Mouse (Mus musculus): ENCODE data around the gene Cpne1. TPM values are rescaled to one million over a fixed set of nuclear protein-coding genes. Genes with fewer than 3 reads are reported as not detected.
A peak's percentile ranks its signal among the peaks of the same experiment; 100 is the strongest.

Gene Cpne1
- polyA plus RNA-seq (2015; fragmentation: Nextera tagmentation; extraction: Ambion mirVana) = 48.0 and 48.9 TPM in 2 replicates

DNA sequence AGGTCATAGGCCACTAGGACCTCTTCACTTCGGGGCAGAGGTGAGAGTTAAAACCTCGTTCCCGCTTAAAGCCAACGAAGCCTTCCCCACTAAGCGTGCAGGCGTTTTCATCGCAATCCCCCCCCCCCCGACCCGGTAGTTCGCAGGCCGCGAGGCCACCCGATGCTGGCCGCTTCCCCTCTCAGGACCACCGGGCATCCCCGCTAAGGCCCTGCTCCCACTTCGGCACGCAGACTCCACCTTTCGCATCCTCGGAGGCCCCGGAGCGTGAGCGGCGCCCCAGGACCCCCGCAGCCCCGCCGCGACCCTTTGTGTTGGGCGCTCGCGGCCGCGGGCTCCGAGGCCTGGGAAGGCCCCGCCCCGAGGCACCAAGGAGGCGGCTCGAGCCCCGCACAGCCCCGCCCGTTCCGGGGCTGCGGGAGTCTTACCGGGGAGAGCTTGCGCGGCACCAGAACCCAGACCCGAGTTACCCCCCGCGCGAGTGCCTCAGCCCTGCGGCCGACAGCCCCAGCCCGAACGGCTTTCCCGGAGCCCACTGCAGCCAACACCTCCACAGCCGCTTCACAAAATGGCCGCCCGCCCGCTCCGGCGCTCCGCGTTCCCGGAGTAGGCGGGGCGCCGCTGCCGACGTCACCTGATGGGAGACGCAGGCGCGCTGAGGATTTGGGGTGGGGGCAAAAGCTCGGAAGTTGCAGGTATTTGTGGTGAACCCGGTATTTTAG is at the start of gene Cpne1, which contains the start of gene Rbm12:
Gene Cpne1 (minus strand): TSS at position 608 of the 722 bp plus-strand sequence.
Gene Rbm12 (minus strand): TSS at position 621 of the 722 bp plus-strand sequence.
- Histone ChIP-seq H3K4me3 (replicated peaks) (peak within 1 kb of the TSS; percentile 90), H3K36me3 (no peaks in the 10 kb centered on the region), H3K4me1 (replicated peaks) (0 out of 2 replicates have a peak, but pooled peaks cover 8% of the 10 kb centered on the region), H3K9ac (peak within 1 kb of the TSS; percentile 99), H3K27me3 (replicated peaks) (no peaks in the 10 kb centered on the region), H3K27ac (peak within 1 kb of the TSS; percentile 90), H3K4me2 (replicated peaks) (peak within 1 kb of the TSS; percentile 55), H3K9me3 (no peaks in the 10 kb centered on the region)
- peak; percentile 96 for ATAC-seq
- under 1% methylated on average over 74 of the region's 74 CpGs for WGBS

DNA sequence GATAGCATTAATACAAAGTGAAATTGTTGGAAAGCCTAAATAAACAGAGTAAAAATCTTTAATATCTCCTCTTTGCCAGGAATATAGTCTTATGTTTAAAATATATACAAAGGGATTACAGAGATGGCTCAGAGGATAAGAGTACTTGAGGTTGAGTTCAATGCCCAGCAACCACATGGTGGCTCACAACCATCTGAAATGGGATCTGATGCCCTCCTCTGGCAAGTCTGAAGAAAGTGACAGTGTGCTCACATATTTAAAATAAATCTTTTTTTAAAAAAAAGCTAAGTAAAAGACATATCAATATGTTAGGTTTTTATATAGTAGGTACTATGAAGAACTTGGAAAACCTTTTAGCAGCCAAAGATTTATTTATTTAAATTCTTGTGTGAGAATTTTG is 39.8 kb upstream of the Cpne1 start:
- ATAC-seq = no peak
- no peaks in the 10 kb centered on the region for H3K4me1 ChIP-seq (replicated peaks)
- no peaks in the 10 kb centered on the region for H3K27me3 ChIP-seq (replicated peaks)
- H3K9ac ChIP-seq = no peak overlapping the region
- peaks cover 9% of the 10 kb centered on the region for H3K36me3 ChIP-seq
- no peak overlapping the region for H3K27ac ChIP-seq
- H3K4me2 ChIP-seq (replicated peaks) = no peak overlapping the region
- H3K9me3 ChIP-seq = no peaks in the 10 kb centered on the region
- H3K4me3 ChIP-seq (replicated peaks) = no peak overlapping the region

DNA sequence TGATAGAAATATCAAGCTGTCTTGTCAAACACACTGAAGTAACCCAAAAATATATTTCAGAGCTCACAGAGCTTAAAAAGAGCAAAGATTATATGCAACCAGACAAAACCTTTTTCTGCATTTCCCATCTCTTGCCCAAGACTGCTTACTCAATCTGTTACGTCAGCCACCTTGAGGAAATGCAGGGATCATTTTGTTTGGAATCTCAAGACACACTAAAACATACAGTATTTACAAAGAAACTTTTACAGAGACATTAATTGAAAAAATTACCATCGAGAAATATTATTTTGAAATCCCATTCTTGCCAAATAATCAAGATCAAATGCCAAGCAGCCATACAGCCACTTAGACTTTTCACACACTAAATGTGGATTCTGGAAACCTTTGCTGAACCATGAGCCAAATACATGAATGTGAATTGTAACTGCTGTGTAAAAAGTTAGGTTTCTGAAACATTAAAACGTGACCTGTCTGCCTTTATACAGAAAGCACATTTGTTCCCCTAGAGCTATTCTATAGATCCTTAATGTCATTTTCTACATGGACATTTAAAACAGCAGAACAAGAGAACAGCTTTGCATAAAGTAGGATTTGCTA is 35.7 kb upstream of the Cpne1 start:
- peaks cover 5% of the 10 kb centered on the region; the same call in 1 of the 2 replicates for H3K36me3 ChIP-seq
- 79% methylated on average over 3 of the region's 3 CpGs for WGBS

DNA sequence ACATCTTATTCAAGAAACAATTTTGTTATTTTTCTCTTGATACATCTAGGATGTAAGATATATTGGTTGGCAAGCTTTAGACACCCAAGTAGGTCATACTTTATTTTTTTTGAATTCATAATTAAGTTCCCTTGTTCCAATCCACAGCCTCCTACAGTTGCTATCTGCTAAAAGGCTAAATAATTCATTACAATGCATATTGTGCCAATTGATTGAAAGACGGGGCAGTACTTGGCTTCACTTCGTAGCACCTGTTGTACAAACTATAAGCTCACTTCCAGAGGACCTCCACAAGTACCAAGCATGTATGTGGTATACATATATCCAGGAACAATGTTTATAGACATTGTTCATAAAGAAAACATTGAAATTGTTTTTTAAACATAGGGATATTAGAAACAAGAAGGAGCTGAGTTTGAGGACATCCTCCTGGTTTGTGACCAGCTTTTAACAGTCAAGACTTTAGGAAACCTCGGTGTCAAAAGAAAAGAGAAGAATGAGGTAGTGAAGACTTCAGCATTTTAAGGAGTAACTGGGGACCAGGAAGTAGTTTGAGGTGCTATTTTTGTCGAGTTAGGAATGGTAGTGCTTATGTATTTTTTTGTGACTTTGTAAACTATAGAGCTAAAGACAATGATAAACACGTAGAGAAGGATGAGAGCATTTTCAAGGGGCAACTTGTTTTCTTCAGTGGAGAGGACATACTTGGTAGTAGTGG is 34.7 kb upstream of the Cpne1 start:
- no peak overlapping the region for H3K27ac ChIP-seq
- WGBS = 70% methylated on average over 5 of the region's 5 CpGs
- no peak overlapping the region for H3K9ac ChIP-seq
- no peaks in the 10 kb centered on the region for H3K27me3 ChIP-seq (replicated peaks)
- H3K4me2 ChIP-seq (replicated peaks) = no peak overlapping the region
- no peak overlapping the region for H3K4me3 ChIP-seq (replicated peaks)
- peaks cover 5% of the 10 kb centered on the region; the same call in 1 of the 2 replicates for H3K36me3 ChIP-seq
- no peak for ATAC-seq
- no peaks in the 10 kb centered on the region for H3K4me1 ChIP-seq (replicated peaks)
- H3K9me3 ChIP-seq = no peaks in the 10 kb centered on the region

More for the DNA sequence above, 35.7 kb upstream of the Cpne1 start:
- Histone ChIP-seq H3K4me1 (replicated peaks) (no peaks in the 10 kb centered on the region), H3K9ac (no peak overlapping the region), H3K27me3 (replicated peaks) (no peaks in the 10 kb centered on the region), H3K9me3 (no peaks in the 10 kb centered on the region), H3K27ac (no peak overlapping the region), H3K4me2 (replicated peaks) (no peak overlapping the region), H3K4me3 (replicated peaks) (no peak overlapping the region)
- ATAC-seq = no peak

DNA sequence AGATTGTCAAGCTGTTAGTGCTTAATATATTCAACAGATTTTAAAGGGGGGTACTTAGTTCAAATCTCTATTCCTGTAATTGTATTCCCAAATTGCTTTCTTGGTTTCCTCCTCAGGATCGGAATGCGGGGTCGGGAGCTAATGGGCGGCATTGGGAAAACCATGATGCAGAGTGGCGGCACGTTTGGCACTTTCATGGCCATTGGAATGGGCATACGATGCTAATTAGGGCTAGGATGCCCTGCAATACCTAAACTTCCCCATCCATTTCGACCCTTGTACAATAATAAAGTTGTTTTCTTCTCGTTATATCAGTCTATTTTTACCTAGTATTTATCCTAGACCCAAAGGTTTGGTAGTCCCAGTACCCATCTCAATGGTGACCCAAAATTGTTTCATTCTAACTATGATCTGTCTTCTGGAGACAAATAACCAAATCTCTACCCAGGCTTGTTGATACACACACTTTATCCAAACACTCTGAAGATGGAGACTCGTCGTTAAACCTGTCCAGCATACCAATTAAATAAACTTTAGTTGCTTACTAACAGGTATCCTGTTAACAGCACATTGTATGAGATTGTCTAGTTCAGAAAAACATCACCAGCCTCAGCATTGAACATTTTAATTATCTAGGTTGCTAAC is 33.8 kb upstream of the Cpne1 start:
- WGBS = 57% methylated on average over 11 of the region's 11 CpGs
- H3K9me3 ChIP-seq = no peaks in the 10 kb centered on the region
- H3K36me3 ChIP-seq = peaks cover 5% of the 10 kb centered on the region; the same call in 1 of the 2 replicates
- H3K4me3 ChIP-seq (replicated peaks) = peak overlapping the region; percentile 78
- H3K27me3 ChIP-seq (replicated peaks) = no peaks in the 10 kb centered on the region
- H3K9ac ChIP-seq = no peak overlapping the region
- H3K27ac ChIP-seq = no peak overlapping the region
- peak overlapping the region; percentile 82 for H3K4me2 ChIP-seq (replicated peaks)
- no peaks in the 10 kb centered on the region for H3K4me1 ChIP-seq (replicated peaks)
- no peak for ATAC-seq

DNA sequence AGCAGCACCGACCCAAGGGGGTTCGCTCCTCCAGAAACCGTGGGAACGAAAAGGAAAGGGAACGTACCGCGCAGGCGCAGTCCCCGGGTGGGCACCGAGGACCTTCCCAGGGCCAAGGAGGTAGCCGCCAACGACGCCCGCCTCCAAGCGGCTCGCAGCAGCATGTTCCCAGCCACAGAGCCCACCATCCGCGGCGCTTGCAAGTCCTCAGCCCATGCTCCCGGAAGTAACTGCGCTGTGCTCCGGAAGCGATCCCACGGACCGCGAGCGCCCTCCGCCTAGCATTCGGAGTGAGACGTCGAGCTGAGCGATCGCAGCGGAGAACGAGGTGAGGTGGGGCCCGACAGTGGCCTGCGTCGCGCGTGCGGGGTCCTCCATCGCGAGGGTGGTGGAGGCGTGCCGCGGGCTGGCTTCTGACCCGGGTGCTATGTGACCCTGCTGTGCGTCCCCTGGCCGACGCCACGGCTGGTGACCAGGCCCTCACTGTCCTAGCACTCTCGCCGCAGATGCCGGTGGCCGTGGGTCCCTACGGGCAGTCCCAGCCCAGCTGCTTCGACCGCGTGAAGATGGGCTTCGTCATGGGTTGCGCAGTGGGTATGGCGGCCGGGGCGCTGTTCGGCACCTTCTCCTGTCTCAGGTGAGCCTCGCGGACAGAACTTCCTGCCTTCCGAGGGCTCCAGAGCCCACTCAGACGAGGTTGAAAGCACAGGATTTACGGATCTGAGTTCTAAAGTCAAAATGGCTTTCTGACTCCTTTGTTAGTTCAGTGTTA is 32.4 kb upstream of the Cpne1 start, which contains the start of the genes Romo1 and Nfs1:
Gene Romo1 (plus strand): TSS at position 87 of the 772 bp plus-strand sequence.
Gene Nfs1 (minus strand): TSS at position 234 of the 772 bp plus-strand sequence.
- H3K4me3 ChIP-seq (replicated peaks) = peak within 1 kb of the TSS; percentile 78
- ATAC-seq = peak; percentile 96
- peak within 1 kb of the TSS; percentile 82 for H3K4me2 ChIP-seq (replicated peaks)
- H3K27ac ChIP-seq = peak within 1 kb of the TSS; percentile 94
- no peaks in the 10 kb centered on the region for H3K27me3 ChIP-seq (replicated peaks)
- no peaks in the 10 kb centered on the region for H3K9me3 ChIP-seq
- WGBS = under 1% methylated on average over 70 of the region's 70 CpGs
- peaks cover 3% of the 10 kb centered on the region; the same call in 1 of the 2 replicates for H3K36me3 ChIP-seq
- H3K9ac ChIP-seq = peak within 1 kb of the TSS; percentile 91
- no peaks in the 10 kb centered on the region for H3K4me1 ChIP-seq (replicated peaks)

DNA sequence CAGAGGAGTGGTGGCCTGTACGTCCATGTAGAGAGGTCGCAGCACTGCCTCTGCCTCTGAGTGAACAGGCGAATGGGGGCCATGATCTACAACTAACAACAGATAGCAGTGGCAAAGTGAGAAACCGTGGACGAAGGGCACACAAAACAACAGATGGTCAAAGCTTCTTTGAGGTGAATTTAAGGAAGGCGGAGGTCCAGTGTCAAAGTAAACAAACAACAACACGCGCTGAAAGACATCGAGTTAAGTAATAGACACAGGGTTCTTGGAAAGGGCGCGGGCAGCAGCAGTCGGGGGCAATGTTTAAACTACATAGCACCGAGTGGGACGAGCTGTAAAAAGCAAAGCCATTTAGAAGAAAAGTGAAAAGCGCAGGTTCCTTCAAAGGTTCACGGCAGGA is 31.6 kb upstream of the Cpne1 start:
- H3K9ac ChIP-seq = peak overlapping the region; percentile 91
- H3K4me3 ChIP-seq (replicated peaks) = peak overlapping the region; percentile 78
- peaks cover 8% of the 10 kb centered on the region; the same call in 1 of the 2 replicates for H3K36me3 ChIP-seq
- H3K9me3 ChIP-seq = no peaks in the 10 kb centered on the region
- WGBS = 2% methylated on average over 16 of the region's 16 CpGs
- H3K4me2 ChIP-seq (replicated peaks) = peak overlapping the region; percentile 82
- no peak; the same call in 1 of the 2 replicates for ATAC-seq
- no peaks in the 10 kb centered on the region for H3K4me1 ChIP-seq (replicated peaks)
- H3K27ac ChIP-seq = peak overlapping the region; percentile 94
- H3K27me3 ChIP-seq (replicated peaks) = no peaks in the 10 kb centered on the region

DNA sequence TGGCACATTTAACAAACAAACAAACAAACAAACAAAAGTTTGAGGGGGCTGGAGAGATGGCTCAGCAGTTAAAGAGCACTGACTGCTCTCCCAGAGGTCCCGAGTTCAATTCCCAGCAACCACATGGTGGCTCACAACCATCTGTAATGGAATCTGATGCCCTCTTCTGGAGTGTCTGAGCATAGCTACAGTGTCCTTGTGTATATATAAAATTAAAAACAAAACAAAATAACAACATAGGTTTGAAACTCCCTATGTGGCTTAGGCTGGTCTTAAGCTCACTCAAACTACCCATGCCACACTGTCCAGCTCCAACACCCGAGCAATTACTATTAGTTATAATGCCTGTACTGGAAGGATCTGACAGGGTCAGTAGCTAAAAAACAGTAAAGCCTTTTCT is 31.1 kb upstream of the Cpne1 start:
- H3K27ac ChIP-seq = no peak overlapping the region
- no peaks in the 10 kb centered on the region for H3K4me1 ChIP-seq (replicated peaks)
- peak overlapping the region; percentile 91; the same call in 1 of the 2 replicates for H3K9ac ChIP-seq
- WGBS = 73% methylated on average over 2 of the region's 2 CpGs
- H3K27me3 ChIP-seq (replicated peaks) = no peaks in the 10 kb centered on the region
- peaks cover 6% of the 10 kb centered on the region; the same call in 1 of the 2 replicates for H3K36me3 ChIP-seq
- H3K4me3 ChIP-seq (replicated peaks) = peak overlapping the region; percentile 78; the same call in 1 of the 2 replicates
- H3K9me3 ChIP-seq = no peaks in the 10 kb centered on the region
- no peak for ATAC-seq
- peak overlapping the region; percentile 82 for H3K4me2 ChIP-seq (replicated peaks)

DNA sequence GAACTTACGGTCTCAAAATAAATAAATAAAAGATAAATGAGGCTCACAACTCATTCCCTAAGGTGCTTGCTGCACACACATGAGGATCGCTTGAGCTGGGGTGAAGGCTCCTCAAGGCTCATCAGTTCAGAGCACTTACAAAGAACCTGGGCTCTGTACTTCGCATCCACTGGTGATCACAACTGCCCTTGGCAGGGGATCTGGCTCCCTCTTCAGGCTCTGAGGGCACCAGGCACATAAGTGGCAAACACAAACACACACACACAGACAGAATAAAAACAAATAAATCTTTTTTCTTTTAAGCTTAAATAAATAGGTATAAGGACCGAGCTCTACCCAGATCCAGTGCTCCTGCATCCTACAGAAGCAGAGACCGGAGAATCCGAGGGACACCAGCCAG is 23.9 kb upstream of the Cpne1 start:
- no peak overlapping the region for H3K4me3 ChIP-seq (replicated peaks)
- no peak overlapping the region for H3K27ac ChIP-seq
- no peak overlapping the region for H3K9ac ChIP-seq
- H3K27me3 ChIP-seq (replicated peaks) = no peaks in the 10 kb centered on the region
- no peaks in the 10 kb centered on the region for H3K9me3 ChIP-seq
- 87% methylated on average over 6 of the region's 6 CpGs for WGBS
- H3K36me3 ChIP-seq = peaks cover 13% of the 10 kb centered on the region; the same call in 1 of the 2 replicates
- no peak overlapping the region for H3K4me2 ChIP-seq (replicated peaks)
- no peaks in the 10 kb centered on the region for H3K4me1 ChIP-seq (replicated peaks)
- ATAC-seq = no peak

DNA sequence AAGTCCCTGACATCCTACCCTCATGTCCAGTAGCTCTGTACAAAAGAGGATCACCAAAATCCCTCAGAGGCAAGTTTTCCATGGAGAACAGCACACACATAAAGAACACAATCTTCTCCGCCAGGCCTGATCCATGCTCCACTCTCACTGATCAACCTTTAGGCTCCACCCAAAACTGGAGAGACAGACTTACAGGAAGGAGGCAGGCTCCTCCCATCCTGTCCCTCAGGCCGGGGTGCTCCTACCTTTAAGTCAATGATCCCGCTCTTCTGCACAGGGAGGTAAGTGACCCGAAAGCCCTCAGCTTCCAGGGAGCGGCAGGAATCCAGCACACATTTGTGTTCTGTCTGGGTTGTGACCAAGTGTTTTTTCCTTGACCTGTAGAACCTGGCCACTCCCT is 22.4 kb upstream of the Cpne1 start:
- ATAC-seq = no peak
- Histone ChIP-seq H3K27me3 (replicated peaks) (no peaks in the 10 kb centered on the region), H3K9ac (no peak overlapping the region), H3K36me3 (peaks cover 13% of the 10 kb centered on the region; the same call in 1 of the 2 replicates), H3K9me3 (no peaks in the 10 kb centered on the region), H3K4me3 (replicated peaks) (no peak overlapping the region), H3K4me2 (replicated peaks) (no peak overlapping the region), H3K27ac (no peak overlapping the region), H3K4me1 (replicated peaks) (no peaks in the 10 kb centered on the region)
- WGBS = 88% methylated on average over 5 of the region's 5 CpGs

DNA sequence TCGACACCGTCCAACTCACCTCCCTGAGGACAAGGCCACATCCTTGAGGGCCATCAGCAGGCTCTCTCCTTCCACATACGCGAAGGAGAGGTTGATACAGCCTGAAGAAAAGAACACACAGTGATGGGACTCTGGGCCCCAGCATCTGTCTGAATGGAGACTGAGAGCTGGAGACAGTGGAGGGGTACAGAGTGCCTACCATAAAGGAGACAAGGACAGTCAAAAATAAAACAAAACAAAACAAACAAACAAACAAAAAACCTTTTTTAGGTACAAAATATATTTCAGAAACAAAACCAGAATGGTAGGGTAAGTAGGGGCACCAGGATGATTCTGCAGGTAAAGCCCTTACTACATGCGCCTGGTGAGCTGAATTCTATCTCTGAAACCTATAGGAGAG is 15.2 kb upstream of the Cpne1 start, which contains the start of gene Gm28036:
Gene Gm28036 (minus strand): TSS at position 101 of the 400 bp plus-strand sequence.
- Histone ChIP-seq H3K27ac (no peak within 1 kb of the TSS), H3K27me3 (replicated peaks) (no peaks in the 10 kb centered on the region), H3K9ac (no peak within 1 kb of the TSS), H3K4me2 (replicated peaks) (no peak within 1 kb of the TSS), H3K36me3 (0 out of 2 replicates have a peak, but pooled peaks cover 7% of the 10 kb centered on the region), H3K4me1 (replicated peaks) (no peaks in the 10 kb centered on the region), H3K4me3 (replicated peaks) (no peak within 1 kb of the TSS), H3K9me3 (no peaks in the 10 kb centered on the region)
- WGBS = 96% methylated on average over 5 of the region's 5 CpGs
- no peak for ATAC-seq
